8 mouse cellular contexts compared by ENCODE assay signal in the genomic region with DNA sequence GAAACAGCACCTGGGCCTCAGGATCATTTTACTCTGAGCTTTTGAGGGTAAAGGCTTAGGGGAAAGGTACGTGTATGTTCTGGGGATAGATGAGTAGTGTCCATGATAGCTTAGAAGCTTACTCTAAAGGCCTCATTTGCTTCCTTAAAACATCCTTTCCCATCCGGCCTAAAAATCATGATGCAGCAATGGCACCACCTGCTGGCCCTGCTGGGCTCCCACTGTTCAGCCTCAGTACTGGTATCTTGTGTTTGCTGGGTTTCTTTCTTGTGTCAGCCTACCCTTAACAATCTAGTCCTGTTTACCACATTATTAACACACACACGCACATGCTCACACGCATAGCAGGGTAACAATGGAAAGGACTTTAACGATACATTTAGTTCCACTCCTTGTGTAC. TPM values are rescaled to one million over a fixed set of nuclear protein-coding genes. Genes with fewer than 3 reads are reported as not detected.
DNase-seq lines count a peak whose midpoint lies in the region; ATAC-seq lines count a peak whose summit lies in the region.

No protein-coding gene starts in this region.

- no peaks in the 10 kb centered on the region for H3K4me1 ChIP-seq in heart, embryonic 10.5 days
- no peaks in the 10 kb centered on the region for H3K4me1 ChIP-seq in midbrain, embryonic 10.5 days

- 30% methylated on average over 5 of the region's 5 CpGs for WGBS in heart, embryonic 10.5 days
- 39% methylated on average over 5 of the region's 5 CpGs for WGBS in midbrain, embryonic 10.5 days

- H3K36me3 ChIP-seq in heart, embryonic 10.5 days: no peaks in the 10 kb centered on the region
- H3K36me3 ChIP-seq in midbrain, embryonic 10.5 days: no peaks in the 10 kb centered on the region

- no peak overlapping the region for H3K27ac ChIP-seq in heart, embryonic 10.5 days
- H3K27ac ChIP-seq in midbrain, embryonic 10.5 days (replicated peaks): no peak overlapping the region

- no peak overlapping the region for H3K4me3 ChIP-seq in heart, embryonic 10.5 days
- no peak overlapping the region for H3K4me3 ChIP-seq in midbrain, embryonic 10.5 days

- no peaks in the 10 kb centered on the region for H3K9me3 ChIP-seq in heart, embryonic 10.5 days
- no peaks in the 10 kb centered on the region for H3K9me3 ChIP-seq in midbrain, embryonic 10.5 days (replicated peaks)

- no peaks in the 10 kb centered on the region for H3K27me3 ChIP-seq in heart, embryonic 10.5 days (ENCODE audit: insufficient read depth, poor library complexity, severe bottlenecking)
- no peaks in the 10 kb centered on the region for H3K27me3 ChIP-seq in midbrain, embryonic 10.5 days (ENCODE audit: low read depth, poor library complexity, severe bottlenecking)

- peak; percentile 87 for ATAC-seq in inflammation-experienced regulatory T-cells, adult 6 months

- DNase-seq in heart, adult 8-10 months (ENCODE audit: low spot score): peak; percentile 72
- DNase-seq in heart, embryonic 10.5 days (ENCODE audit: low spot score): no peak
- peak; percentile 74 for DNase-seq in cerebellum, adult 18-20 months
- DNase-seq in forelimb bud, embryonic 11.5 days (ENCODE audit: low read depth, low spot score): peak; percentile 57
- peak; percentile 63 to 66 for DNase-seq in left cerebral cortex, adult 8-10 months (ENCODE audit: low spot score in 2 of 2)
- peak; percentile 57 for DNase-seq in midbrain, embryonic 10.5 days (ENCODE audit: low spot score)
- peak; percentile 28 for DNase-seq in skeletal muscle tissue, adult 2 months (ENCODE audit: low read depth, low spot score)

RNA-seq across cellular contexts. Expression of a gene that starts 23.6 kb away (rescaled TPM):
- total RNA-seq in heart, adult 8-10 months (2022): 10 to 100 TPM; 70.6 to 81.5 (median 80.7) TPM
- polyA plus RNA-seq in heart, embryonic 10.5 days (2016; fragmentation: Nextera tagmentation; extraction: Ambion mirVana): 59.9 and 62.6 TPM in 2 replicates
- under 1 TPM in 2 of 3 experiments, not detected in 1; 0.30 TPM for polyA plus RNA-seq in inflammation-experienced regulatory T-cells, adult 6 months (2017; shearing (Covaris generic))
- total RNA-seq in left cerebral cortex, adult 8-10 months (2022): 10 to 100 TPM; 58.3 to 75.9 (median 69.7) TPM
- 51.5 and 56.2 TPM in 2 replicates for polyA plus RNA-seq in midbrain, embryonic 10.5 days (2016; fragmentation: Nextera tagmentation; extraction: Ambion mirVana)

Comparison
In these comparisons a context has a peak if more than half of its experiments do, and no peak if none do; other contexts are left out.
1. RNA of a gene that starts 23.6 kb away (polyA plus RNA-seq): 59.9 to 62.6 TPM in heart, embryonic 10.5 days and 51.5 to 56.2 TPM in midbrain, embryonic 10.5 days; 0.30 TPM in inflammation-experienced regulatory T-cells, adult 6 months; every median in the first group is over 10 times any median in the second.